Mouse (Mus musculus): ENCODE measurements around the gene Fam208a.

Gene Fam208a

DNA sequence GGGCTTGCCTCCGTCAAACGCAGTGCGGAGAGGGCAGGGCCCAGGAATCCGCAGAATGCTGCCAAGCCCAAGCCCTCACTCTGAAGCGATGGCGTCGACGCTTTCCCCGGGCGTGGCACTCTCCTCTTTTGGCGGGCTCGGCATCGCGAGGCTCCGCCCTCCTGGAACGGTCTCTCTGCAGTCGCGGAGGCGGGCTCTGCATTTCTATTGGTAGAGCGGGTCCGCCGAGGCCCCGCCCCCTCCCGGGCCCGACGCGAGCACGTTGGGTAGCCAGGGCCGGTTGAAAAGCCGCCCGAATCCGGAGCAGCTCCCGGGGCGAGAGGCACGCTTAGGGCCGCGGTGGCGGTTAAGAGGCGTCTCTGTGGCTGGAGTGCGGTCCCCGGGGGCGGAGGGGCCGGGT, at the start of gene Fam208a:
Fam208a (plus strand) TSS at position 262 of the 400 bp plus-strand sequence.
- DNase-seq: peak; percentile 98

GRCm38 (mm10) chr14:27379404-27379803, 49.2 kb upstream of the Fam208a start:
- DNase-seq: peak; percentile 76

DNA sequence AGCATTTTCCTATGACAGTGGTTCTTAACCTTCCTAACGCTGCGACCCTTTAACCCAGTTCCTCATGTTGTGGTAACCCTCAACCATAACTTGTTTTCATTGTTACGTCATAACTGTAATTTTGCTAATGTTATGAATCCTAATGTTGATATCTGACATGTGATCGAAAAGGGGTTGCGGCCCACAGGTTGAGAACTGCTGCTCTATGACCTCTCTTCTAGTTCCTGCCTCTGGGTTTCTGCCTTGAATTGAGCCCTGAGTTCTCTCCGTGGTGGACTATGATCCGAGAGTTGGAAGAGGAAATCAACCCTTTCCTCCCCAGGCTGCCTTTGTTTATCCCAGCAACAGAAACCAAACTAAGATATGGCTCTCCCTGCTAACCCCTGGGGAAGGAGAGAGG, 47.2 kb upstream of the Fam208a start:
- DNase-seq: peak; percentile 39

DNA sequence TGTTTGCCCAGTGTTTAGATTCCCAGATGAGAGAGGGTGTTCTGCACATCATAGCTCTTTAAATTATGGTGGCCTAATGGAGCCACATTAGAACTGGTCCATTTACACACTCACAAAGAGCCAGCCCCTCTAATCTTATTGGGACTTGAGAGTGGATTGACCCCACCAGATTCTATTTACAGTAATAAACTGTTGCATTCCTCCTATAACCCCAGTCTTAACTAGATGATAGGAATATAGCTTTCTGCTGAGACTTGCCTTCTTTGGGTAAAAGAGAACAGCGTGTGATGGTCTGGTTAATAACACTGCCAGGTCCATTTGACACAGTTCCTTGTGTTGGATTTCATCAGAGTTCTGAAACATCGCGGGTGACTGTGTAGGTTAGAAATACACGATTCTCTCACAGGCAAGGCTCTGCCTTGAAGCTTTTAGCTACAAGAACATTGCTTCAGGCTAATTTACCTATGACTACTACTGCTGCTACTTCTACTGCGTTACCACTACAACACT, 45.3 kb upstream of the Fam208a start:
- no peak for DNase-seq

- no peak for DNase-seq
Measured at GRCm38 (mm10) chr14:27384143-27384542, 44.5 kb upstream of the Fam208a start.

DNA sequence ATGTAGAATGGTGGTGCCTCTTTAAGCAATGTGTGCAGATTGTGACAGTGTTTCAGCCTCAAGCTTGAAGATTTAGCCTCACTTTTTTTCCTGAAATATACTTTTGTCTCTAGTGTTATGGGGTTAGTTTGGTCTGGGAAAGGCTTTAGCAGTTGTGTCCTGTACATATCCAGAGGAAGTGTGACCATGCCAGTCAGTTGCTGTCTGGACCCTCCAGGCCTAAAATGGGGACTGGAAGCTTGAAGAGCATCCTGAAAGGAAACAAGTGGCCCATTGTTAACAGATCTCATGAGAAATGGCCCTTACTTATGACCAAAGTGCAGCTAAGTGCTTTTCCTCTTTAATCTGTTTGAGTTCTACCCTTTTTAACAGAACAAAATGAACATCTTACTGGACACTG, 40.0 kb upstream of the Fam208a start:
- no peak for DNase-seq

GRCm38 (mm10) chr14:27389722-27390121, 38.9 kb upstream of the Fam208a start:
- DNase-seq: no peak

DNA sequence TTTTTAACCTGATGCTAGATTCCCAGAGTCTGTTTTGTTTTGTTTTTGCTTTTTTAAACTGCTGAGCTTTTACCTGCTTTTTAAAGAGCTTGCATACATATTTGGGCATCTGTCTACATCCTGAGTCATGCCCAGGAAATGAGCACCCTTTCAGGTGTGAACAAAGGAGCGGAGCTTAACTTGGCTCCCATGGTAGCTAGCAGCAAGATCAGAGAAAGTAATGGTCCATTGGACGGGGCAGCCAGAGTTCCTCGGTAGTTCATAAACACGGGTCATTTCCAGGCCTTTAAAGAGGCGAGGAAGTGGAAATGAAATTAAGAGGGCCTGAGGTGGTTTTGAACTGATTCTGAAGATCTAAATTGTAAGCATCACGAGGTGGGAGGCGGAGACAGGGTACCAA, 38.0 kb upstream of the Fam208a start:
- DNase-seq: no peak

GRCm38 (mm10) chr14:27391776-27392308, 36.8 kb upstream of the Fam208a start:
- no peak for DNase-seq

GRCm38 (mm10) chr14:27392660-27393059, 36.0 kb upstream of the Fam208a start:
- DNase-seq: no peak

GRCm38 (mm10) chr14:27393806-27394205, 34.8 kb upstream of the Fam208a start:
- no peak for DNase-seq

- DNase-seq: no peak
Measured at GRCm38 (mm10) chr14:27396424-27396823, 32.2 kb upstream of the Fam208a start.

- DNase-seq: peak; percentile 44
Measured at GRCm38 (mm10) chr14:27397526-27397925, 31.1 kb upstream of the Fam208a start.

GRCm38 (mm10) chr14:27400495-27400894, 28.1 kb upstream of the Fam208a start:
- no peak for DNase-seq

GRCm38 (mm10) chr14:27401717-27402278, 26.8 kb upstream of the Fam208a start:
- peak; percentile 72 for DNase-seq

DNA sequence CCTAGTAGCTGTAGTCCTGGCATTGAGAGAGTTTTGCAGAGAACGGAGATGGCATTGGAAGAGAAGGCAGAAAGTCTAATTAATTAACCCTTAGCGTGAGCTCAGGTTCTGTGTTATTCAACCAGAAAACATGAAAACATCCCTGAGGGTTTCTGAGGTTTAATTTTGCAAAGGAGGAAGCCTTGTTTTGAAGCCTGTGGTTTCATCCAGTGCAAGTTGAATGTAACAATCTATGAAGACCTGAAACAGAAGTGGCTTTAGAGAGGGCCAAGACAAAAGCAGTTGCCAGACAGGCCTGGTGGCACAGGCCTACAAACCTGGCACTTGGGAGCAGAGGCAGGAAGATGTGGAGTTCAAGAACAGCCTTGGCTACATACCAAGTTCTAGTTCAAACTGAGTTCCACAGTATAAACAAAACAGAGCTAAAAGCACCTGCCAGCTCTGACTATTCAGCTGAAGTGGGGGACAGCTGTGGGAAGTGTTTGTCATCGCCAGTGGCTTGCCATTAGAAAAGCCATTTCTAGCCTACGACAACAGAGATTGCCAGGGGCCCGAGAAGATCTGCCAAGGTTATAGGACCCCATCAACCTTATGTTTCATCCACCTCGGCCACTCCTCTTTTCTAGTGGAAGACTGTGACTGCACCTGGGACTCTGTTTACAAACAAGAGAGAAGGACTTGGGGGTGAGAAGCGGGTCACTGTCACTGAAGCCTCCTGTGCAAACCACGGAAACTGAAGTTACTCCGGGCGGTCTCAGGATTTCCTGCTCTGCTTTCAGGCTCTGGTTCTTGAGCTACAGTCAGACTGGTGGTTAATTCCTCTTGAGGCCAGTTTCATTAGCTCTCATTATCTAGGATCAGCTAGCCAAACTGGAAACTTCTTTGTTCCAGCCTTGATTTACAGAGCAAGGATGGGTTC, 26.0 kb upstream of the Fam208a start:
- peak; percentile 76 for DNase-seq

DNA sequence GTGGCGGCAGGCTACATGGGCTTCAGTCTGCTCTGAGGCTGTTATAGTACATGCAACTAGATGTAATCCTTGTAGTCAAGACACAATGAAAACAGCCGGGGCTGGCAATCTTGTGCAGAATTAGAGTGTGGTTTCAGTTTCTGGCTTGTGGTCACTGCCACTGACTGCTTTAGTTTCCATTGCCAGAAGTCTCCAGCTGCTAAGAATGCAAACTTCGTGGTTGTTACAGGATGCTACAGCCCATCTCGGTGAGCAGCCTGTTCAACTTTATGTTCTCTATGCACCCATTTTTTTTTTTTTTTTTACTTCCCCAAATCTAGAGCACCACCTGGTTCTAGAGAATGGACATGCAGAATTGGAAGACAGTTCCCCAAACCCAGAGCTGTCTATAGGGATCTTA, 23.2 kb upstream of the Fam208a start:
- peak; percentile 65 for DNase-seq

- DNase-seq: no peak
Measured at GRCm38 (mm10) chr14:27405947-27406346, 22.7 kb upstream of the Fam208a start.

DNA sequence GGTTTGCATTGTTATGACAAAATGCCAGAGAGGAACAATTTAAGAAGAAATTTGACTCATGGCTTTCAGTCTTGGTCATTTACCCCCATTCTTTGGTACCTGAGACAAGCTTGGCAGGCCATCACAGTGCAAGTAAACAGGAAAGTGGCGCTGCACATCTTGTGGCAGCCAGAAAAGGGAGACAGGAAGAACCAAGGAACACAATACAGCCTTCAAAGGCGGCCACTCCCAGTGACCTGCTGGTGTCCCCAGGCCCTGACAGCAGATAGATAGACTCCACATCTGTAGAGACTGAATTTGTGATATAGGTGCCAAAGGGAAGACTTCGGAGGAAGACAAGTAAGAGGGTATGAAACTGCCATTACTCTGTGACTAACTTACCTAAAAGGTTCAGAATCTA, 20.4 kb upstream of the Fam208a start:
- DNase-seq: peak; percentile 74

DNA sequence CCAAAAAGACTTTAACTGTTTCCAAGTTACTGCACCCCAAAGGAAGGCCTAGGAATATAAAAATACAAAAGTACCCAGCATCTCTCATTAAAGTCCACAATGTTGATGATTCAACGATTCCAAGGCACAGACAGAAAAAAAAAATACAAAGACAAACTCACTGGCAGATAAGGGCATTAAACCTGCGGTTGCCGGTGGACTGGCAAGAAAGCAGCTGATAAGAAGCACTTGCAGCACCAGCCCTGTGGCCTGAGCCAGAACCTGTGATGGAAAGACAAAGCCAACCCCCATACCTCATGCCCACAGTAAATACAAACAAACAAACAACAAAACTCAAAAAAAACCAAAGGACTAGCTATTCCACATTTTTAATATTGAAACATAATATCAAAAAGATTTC, 19.0 kb upstream of the Fam208a start:
- DNase-seq: no peak

GRCm38 (mm10) chr14:27411492-27411891, 17.1 kb upstream of the Fam208a start:
- no peak for DNase-seq

GRCm38 (mm10) chr14:27412699-27413098, 15.9 kb upstream of the Fam208a start:
- DNase-seq: no peak

GRCm38 (mm10) chr14:27413961-27414360, 14.7 kb upstream of the Fam208a start:
- DNase-seq: peak; percentile 65

DNA sequence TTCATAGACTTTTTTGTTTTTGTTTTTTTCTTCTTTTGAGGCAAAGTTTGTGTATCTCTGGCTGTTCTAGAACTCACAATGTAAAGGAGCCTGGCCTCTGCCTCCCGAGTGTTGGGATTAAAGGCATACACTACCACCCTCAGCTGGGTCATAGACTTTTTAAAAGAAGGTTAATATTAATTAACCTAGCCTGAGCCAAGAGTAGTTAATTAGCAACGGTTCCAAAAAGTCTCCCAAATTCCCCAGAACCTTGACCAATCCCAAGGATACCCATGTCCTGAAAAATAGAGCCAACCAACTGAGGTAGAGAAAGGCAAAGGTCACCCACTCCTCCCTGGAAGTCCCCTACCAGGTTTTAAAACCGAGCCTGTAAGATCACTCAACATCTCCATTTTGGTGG, 7.8 kb upstream of the Fam208a start:
- DNase-seq: no peak

Data from lung, postnatal 36 days (tissue).